Mouse (Mus musculus) liver, postnatal 0 days (tissue): Measurements from ENCODE around the gene Cda. TPM values are rescaled to one million over a fixed set of nuclear protein-coding genes. Genes with fewer than 3 reads are reported as not detected.

Experiments used
- ATAC-seq: fragments of 200-750 bp; cut with Nextera tagmentation; 2 replicates; pipeline ENCODE4 v1.8.0; 2017; ENCODE audit warnings: mild to moderate bottlenecking, moderate library complexity
- DNase-seq: peaks from one replicate; pipeline ENCODE4 v3.0.0-alpha.2; 2016
- H3K27ac ChIP-seq: fragments of 300-500 bp; sonication (generic); 2 replicates; pipeline ENCODE4 v1.5.1; 2014; ENCODE audit warnings: antibody characterized with exemption, moderate library complexity, mild to moderate bottlenecking, low read depth
- H3K27me3 ChIP-seq: fragments of 300-500 bp; sonication (generic); 2 replicates; pipeline ENCODE4 v1.6.1; 2014; ENCODE audit warnings: low read length, control low read depth, mixed read lengths; ENCODE audit not compliant: insufficient read depth
- H3K36me3 ChIP-seq: fragments of 300-500 bp; sonication (generic); replicated peaks from 2 replicates; pipeline ENCODE4 v1.6.1; 2014; ENCODE audit warnings: mild to moderate bottlenecking, control low read depth, low read length, moderate library complexity, mixed read lengths; ENCODE audit not compliant: insufficient read depth
- H3K4me1 ChIP-seq: fragments of 300-500 bp; sonication (generic); 2 replicates; pipeline ENCODE4 v1.6.1; 2014; ENCODE audit warnings: antibody characterized with exemption, mild to moderate bottlenecking, control low read depth; ENCODE audit not compliant: insufficient read depth
- H3K4me2 ChIP-seq: fragments of 300-500 bp; sonication (generic); 2 replicates; pipeline ENCODE4 v1.6.1; 2014; ENCODE audit warnings: low read depth, mild to moderate bottlenecking, low read length, moderate library complexity, mixed read lengths
- H3K4me3 ChIP-seq: fragments of 300-500 bp; sonication (generic); 2 replicates; pipeline ENCODE4 v1.5.1; 2014; ENCODE audit warnings: low read depth, low read length
- H3K9ac ChIP-seq: fragments of 300-500 bp; sonication (generic); replicated peaks from 2 replicates; pipeline ENCODE4 v1.6.1; 2014; ENCODE audit warnings: mild to moderate bottlenecking, moderate library complexity
- H3K9me3 ChIP-seq: fragments of 300-500 bp; sonication (generic); 2 replicates; pipeline ENCODE4 v1.6.1; 2016; ENCODE audit warnings: mild to moderate bottlenecking, control low read depth, low read length, mixed read lengths
- CTCF ChIP-seq: sonication (generic); IDR thresholded peaks from 2 replicates; pipeline ENCODE4 v1.5.1; 2016; ENCODE audit warnings: antibody characterized with exemption, low read depth
- EP300 ChIP-seq: IDR thresholded peaks from 2 replicates; pipeline ENCODE4 v1.6.1; 2016; ENCODE audit warnings: antibody characterized with exemption, low read depth, mild to moderate bottlenecking
- WGBS: fragments of 180-500 bp; shearing (Covaris S2); extraction: QIAGEN DNeasy Blood & Tissue Kit; methylation state at CpG from one replicate; pipeline ENCODE4 v1.1.7; 2014; ENCODE audit not compliant: insufficient replicate concordance; 5-methylcytosine and 5-hydroxymethylcytosine counted together
- polyA plus RNA-seq: library from polyadenylated mRNA; unstranded; fragments of >200 nt; fragmentation: Nextera tagmentation; extraction: Ambion mirVana; gene quantifications from 2 replicates; pipeline ENCODE4 v1.2.1, GENCODE M21; 2015

Cda gene
- polyA plus RNA-seq, 1 experiment from 2014 or later: 17.7 TPM

GRCm38 (mm10) chr4:138311595-138311994 is 56.2 kb downstream of the Cda start:
- H3K27me3 ChIP-seq: no peaks in the 10 kb centered on the region
- H3K9me3 ChIP-seq: no peaks in the 10 kb centered on the region
- DNase-seq (peak; percentile 72), ATAC-seq (peak; percentile 73)
- no peak overlapping the region for H3K27ac ChIP-seq
- TF ChIP-seq EP300 (no peak), CTCF (peak; percentile 89)
- H3K36me3 ChIP-seq: peaks cover 79% of the 10 kb centered on the region
- no peaks in the 10 kb centered on the region for H3K4me1 ChIP-seq
- H3K9ac ChIP-seq: no peak overlapping the region
- WGBS: 61% methylated on average over 8 of the region's 8 CpGs
- H3K4me2 ChIP-seq: no peak overlapping the region
- no peak overlapping the region for H3K4me3 ChIP-seq

GRCm38 (mm10) chr4:138310311-138310910 is 57.4 kb downstream of the Cda start:
- no peak for DNase-seq
- Histone ChIP-seq H3K36me3 (peaks cover 71% of the 10 kb centered on the region), H3K27me3 (no peaks in the 10 kb centered on the region)

DNA sequence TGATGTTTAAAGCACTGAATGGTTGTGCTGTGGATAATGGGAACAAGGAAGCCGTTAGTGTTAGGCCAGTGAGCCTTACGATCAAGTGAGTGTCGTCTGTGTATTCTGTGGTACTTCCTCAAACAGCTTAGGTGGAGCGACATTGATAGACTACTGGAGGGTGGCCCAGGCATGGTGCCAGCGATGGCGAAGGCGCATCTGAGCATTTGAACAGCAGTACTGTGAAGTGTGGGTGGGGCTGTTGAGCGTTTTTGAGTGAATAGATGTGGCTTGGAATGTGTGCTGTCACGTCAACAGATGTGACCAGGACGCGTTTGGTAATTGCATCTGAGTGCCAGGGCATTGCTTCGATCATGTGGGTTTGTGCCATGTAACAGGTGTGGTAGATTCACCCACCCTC is 60.1 kb downstream of the Cda start:
- Histone ChIP-seq H3K9me3 (no peaks in the 10 kb centered on the region), H3K4me1 (peaks cover 14% of the 10 kb centered on the region), H3K4me3 (no peak overlapping the region), H3K9ac (no peak overlapping the region), H3K4me2 (no peak overlapping the region), H3K36me3 (peaks cover 48% of the 10 kb centered on the region), H3K27me3 (no peaks in the 10 kb centered on the region), H3K27ac (no peak overlapping the region)
- DNase-seq (no peak), ATAC-seq (no peak)
- 78% methylated on average over 12 of the region's 12 CpGs for WGBS
- TF ChIP-seq CTCF (no peak), EP300 (no peak)

More at GRCm38 (mm10) chr4:138310311-138310910, 57.4 kb downstream of the Cda start:
- Histone ChIP-seq H3K4me3 (no peak overlapping the region), H3K9me3 (no peaks in the 10 kb centered on the region), H3K4me1 (peaks cover 6% of the 10 kb centered on the region), H3K27ac (no peak overlapping the region), H3K9ac (no peak overlapping the region), H3K4me2 (no peak overlapping the region)
- WGBS: 91% methylated on average over 19 of the region's 19 CpGs
- no peak for ATAC-seq
- TF ChIP-seq CTCF: no peak
- TF ChIP-seq EP300: no peak

GRCm38 (mm10) chr4:138307025-138307424 is 60.8 kb downstream of the Cda start:
- Histone ChIP-seq H3K9ac (no peak overlapping the region), H3K4me2 (no peak overlapping the region), H3K27me3 (no peaks in the 10 kb centered on the region), H3K27ac (no peak overlapping the region), H3K9me3 (no peaks in the 10 kb centered on the region), H3K36me3 (peaks cover 44% of the 10 kb centered on the region), H3K4me1 (peaks cover 14% of the 10 kb centered on the region), H3K4me3 (no peak overlapping the region)
- TF ChIP-seq CTCF (no peak), EP300 (no peak)
- WGBS: 78% methylated on average over 3 of the region's 3 CpGs
- ATAC-seq (no peak), DNase-seq (no peak)

- Histone ChIP-seq H3K4me2 (peak within 1 kb of the TSS; percentile 95), H3K9me3 (no peaks in the 10 kb centered on the region), H3K9ac (peak within 1 kb of the TSS; percentile 88), H3K27me3 (no peaks in the 10 kb centered on the region), H3K36me3 (peaks cover 20% of the 10 kb centered on the region), H3K27ac (peak within 1 kb of the TSS; percentile 70), H3K4me3 (peak within 1 kb of the TSS; percentile 94), H3K4me1 (peaks cover 14% of the 10 kb centered on the region)
- TF ChIP-seq CTCF (0 out of 2 replicates have a peak, but pooled peaks have one; percentile 14), EP300 (no peak)
- ATAC-seq (peak; percentile 99), DNase-seq (peak; percentile 98)
- WGBS: under 1% methylated on average over 50 of the region's 64 CpGs
Observed at GRCm38 (mm10) chr4:138304340-138305104, 63.3 kb downstream of the Cda start, which contains the start of gene Ddost. Ddost (plus strand) TSS chr4:138304730.

DNA sequence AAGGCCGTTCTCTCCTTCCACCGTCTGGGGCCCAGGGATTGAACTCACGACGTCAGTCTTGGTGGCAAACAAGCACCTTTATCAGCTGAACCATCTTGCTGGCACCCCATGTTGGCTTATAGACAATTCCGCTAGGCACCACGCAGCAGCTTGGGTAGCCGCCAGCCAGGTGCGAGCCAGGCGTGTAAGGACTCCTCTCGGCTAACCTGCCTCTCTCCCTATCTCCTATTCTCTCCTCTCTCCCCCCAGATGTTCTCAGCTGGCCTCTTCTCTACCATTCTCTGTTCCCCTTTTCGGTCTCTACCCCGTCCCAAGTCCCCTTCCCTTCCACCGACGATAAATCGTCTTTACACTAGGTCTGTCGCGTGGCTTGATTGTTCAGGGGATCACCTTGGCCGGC is 64.0 kb downstream of the Cda start:
- WGBS: 7% methylated on average over 18 of the region's 18 CpGs
- H3K4me2 ChIP-seq: peak overlapping the region; percentile 95
- peaks cover 12% of the 10 kb centered on the region; the same call in 1 of the 2 replicates for H3K36me3 ChIP-seq

More for the DNA sequence above, 64.0 kb downstream of the Cda start:
- Histone ChIP-seq H3K27ac (peak overlapping the region; percentile 70), H3K9ac (peak overlapping the region; percentile 71), H3K4me3 (peak overlapping the region; percentile 94), H3K4me1 (peaks cover 14% of the 10 kb centered on the region), H3K27me3 (no peaks in the 10 kb centered on the region), H3K9me3 (no peaks in the 10 kb centered on the region)
- DNase-seq: no peak
- TF ChIP-seq EP300: no peak
- TF ChIP-seq CTCF: no peak
- no peak for ATAC-seq
